Mouse (Mus musculus): ENCODE results near the gene Pdgfra. TPM values are rescaled to one million over a fixed set of nuclear protein-coding genes. Genes with fewer than 3 reads are reported as not detected.

The Pdgfra gene
- polyA plus RNA-seq, 1 experiment = 2.1 TPM

GRCm38 (mm10) chr5:75156554-75157036 is 4.5 kb downstream of the Pdgfra start:
- H3K27me3 ChIP-seq (ENCODE audit: control insufficient read depth, insufficient read depth, low read length, poor library complexity, severe bottlenecking) = peaks cover 20% of the 10 kb centered on the region
- H3K36me3 ChIP-seq (ENCODE audit: control insufficient read depth, insufficient read depth, low read length, poor library complexity, severe bottlenecking) = no peaks in the 10 kb centered on the region
- H3K4me1 ChIP-seq (ENCODE audit: control insufficient read depth, insufficient read depth, low read length) = no peaks in the 10 kb centered on the region
- no peak overlapping the region for H3K27ac ChIP-seq (ENCODE audit: insufficient read depth, low read length)
- H3K9ac ChIP-seq (ENCODE audit: low read depth, poor library complexity, severe bottlenecking) = peak overlapping the region; percentile 17; the same call in 1 of the 2 replicates
- H3K4me3 ChIP-seq (ENCODE audit: low read depth, low read length) = peak overlapping the region; percentile 58
- TF ChIP-seq EP300 (IDR thresholded peaks at IDR 0.05; ENCODE audit: insufficient read depth, low read depth, low read length) = no peak
- TF ChIP-seq CTCF (IDR thresholded peaks at IDR 0.05; ENCODE audit: low read depth, low read length) = no peak
- TF ChIP-seq POLR2A (IDR thresholded peaks at IDR 0.05; ENCODE audit: insufficient read depth, low read length) = no peak
- no peaks in the 10 kb centered on the region for H3K9me3 ChIP-seq (replicated peaks; ENCODE audit: control insufficient read depth, insufficient read depth, low read length, poor library complexity, severe bottlenecking)

- Histone ChIP-seq H3K27ac (ENCODE audit: insufficient read depth, low read length) (no peak overlapping the region), H3K9ac (ENCODE audit: low read depth, poor library complexity, severe bottlenecking) (no peak overlapping the region; the same call in 1 of the 2 replicates), H3K36me3 (ENCODE audit: control insufficient read depth, insufficient read depth, low read length, poor library complexity, severe bottlenecking) (no peaks in the 10 kb centered on the region), H3K4me1 (ENCODE audit: control insufficient read depth, insufficient read depth, low read length) (no peaks in the 10 kb centered on the region), H3K9me3 (replicated peaks; ENCODE audit: control insufficient read depth, insufficient read depth, low read length, poor library complexity, severe bottlenecking) (no peaks in the 10 kb centered on the region), H3K4me3 (ENCODE audit: low read depth, low read length) (peak overlapping the region; percentile 58), H3K27me3 (ENCODE audit: control insufficient read depth, insufficient read depth, low read length, poor library complexity, severe bottlenecking) (peaks cover 18% of the 10 kb centered on the region)
- TF ChIP-seq CTCF (IDR thresholded peaks at IDR 0.05; ENCODE audit: low read depth, low read length) (peak; percentile 36), POLR2A (IDR thresholded peaks at IDR 0.05; ENCODE audit: insufficient read depth, low read length) (no peak)
Measured at GRCm38 (mm10) chr5:75157038-75157437, 4.9 kb downstream of the Pdgfra start.

DNA sequence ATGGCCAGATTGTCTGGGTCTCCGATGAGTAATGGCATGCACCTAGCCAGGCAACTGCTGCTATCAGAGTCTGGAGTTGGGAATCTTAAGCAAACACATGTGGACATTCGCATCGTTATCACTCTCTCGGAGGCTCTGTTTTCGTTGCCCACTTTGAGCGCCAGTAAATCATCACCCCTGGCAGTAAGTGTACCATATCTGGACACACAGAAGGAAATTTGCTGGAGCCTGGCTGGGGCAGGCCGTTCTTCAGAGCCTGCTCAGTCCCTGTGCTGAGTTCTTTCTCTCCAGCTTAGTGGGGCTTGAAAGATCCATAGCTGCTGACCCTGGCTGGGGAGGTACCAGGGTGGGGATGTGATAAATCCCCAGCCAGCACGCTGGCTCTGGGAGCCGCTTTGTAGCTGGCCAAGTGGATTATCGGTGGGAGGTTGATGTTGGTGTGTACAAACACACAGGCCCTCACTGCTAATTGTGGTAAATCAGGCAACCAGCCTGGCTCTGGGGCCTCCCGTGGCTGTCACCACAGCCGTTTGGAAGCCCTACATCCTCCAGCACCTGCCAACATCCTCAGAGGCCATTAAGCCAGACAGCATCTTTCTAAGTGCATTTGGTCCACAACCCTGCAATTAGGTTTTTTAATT is 8.6 kb downstream of the Pdgfra start:
- H3K27ac ChIP-seq (ENCODE audit: insufficient read depth, low read length) = no peak overlapping the region
- H3K4me3 ChIP-seq (ENCODE audit: low read depth, low read length) = no peak overlapping the region
- no peaks in the 10 kb centered on the region for H3K27me3 ChIP-seq (ENCODE audit: control insufficient read depth, insufficient read depth, low read length, poor library complexity, severe bottlenecking)
- no peak for TF ChIP-seq CTCF (IDR thresholded peaks at IDR 0.05; ENCODE audit: low read depth, low read length)
- TF ChIP-seq EP300 (IDR thresholded peaks at IDR 0.05; ENCODE audit: insufficient read depth, low read depth, low read length) = no peak
- TF ChIP-seq POLR2A (IDR thresholded peaks at IDR 0.05; ENCODE audit: insufficient read depth, low read length) = no peak
- no peaks in the 10 kb centered on the region for H3K36me3 ChIP-seq (ENCODE audit: control insufficient read depth, insufficient read depth, low read length, poor library complexity, severe bottlenecking)
- no peaks in the 10 kb centered on the region for H3K4me1 ChIP-seq (ENCODE audit: control insufficient read depth, insufficient read depth, low read length)
- H3K9me3 ChIP-seq (replicated peaks; ENCODE audit: control insufficient read depth, insufficient read depth, low read length, poor library complexity, severe bottlenecking) = no peaks in the 10 kb centered on the region
- no peak overlapping the region for H3K9ac ChIP-seq (ENCODE audit: low read depth, poor library complexity, severe bottlenecking)

DNA sequence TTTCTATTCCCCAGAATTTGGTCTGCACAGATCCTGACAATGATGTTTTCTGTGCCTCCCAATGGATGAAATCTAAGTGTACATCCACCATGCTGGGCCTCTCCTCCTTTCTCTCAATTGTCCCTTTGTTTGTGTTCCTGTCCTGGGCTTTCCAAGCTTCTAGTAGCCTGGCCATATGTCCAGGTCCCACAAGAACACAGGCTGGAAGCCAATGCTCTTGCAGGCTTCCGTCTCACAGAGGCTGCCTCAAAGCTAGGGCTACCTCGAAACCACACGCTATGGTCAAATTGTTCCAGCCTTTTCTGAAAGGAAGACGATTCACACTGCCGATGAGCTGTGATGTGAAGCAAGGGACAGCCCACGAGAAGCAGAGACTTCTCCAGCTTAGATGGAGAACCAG is 9.5 kb downstream of the Pdgfra start:
- no peaks in the 10 kb centered on the region for H3K4me1 ChIP-seq (ENCODE audit: control insufficient read depth, insufficient read depth, low read length)
- no peaks in the 10 kb centered on the region for H3K9me3 ChIP-seq (replicated peaks; ENCODE audit: control insufficient read depth, insufficient read depth, low read length, poor library complexity, severe bottlenecking)
- H3K27me3 ChIP-seq (ENCODE audit: control insufficient read depth, insufficient read depth, low read length, poor library complexity, severe bottlenecking) = no peaks in the 10 kb centered on the region
- no peak overlapping the region for H3K9ac ChIP-seq (ENCODE audit: low read depth, poor library complexity, severe bottlenecking)
- no peak overlapping the region for H3K4me3 ChIP-seq (ENCODE audit: low read depth, low read length)
- no peak overlapping the region for H3K27ac ChIP-seq (ENCODE audit: insufficient read depth, low read length)
- no peak for TF ChIP-seq EP300 (IDR thresholded peaks at IDR 0.05; ENCODE audit: insufficient read depth, low read depth, low read length)
- no peak for TF ChIP-seq POLR2A (IDR thresholded peaks at IDR 0.05; ENCODE audit: insufficient read depth, low read length)
- TF ChIP-seq CTCF (IDR thresholded peaks at IDR 0.05; ENCODE audit: low read depth, low read length) = no peak
- no peaks in the 10 kb centered on the region for H3K36me3 ChIP-seq (ENCODE audit: control insufficient read depth, insufficient read depth, low read length, poor library complexity, severe bottlenecking)

- no peaks in the 10 kb centered on the region for H3K36me3 ChIP-seq (ENCODE audit: control insufficient read depth, insufficient read depth, low read length, poor library complexity, severe bottlenecking)
- no peaks in the 10 kb centered on the region for H3K9me3 ChIP-seq (replicated peaks; ENCODE audit: control insufficient read depth, insufficient read depth, low read length, poor library complexity, severe bottlenecking)
- H3K4me3 ChIP-seq (ENCODE audit: low read depth, low read length) = no peak overlapping the region
- TF ChIP-seq POLR2A (IDR thresholded peaks at IDR 0.05; ENCODE audit: insufficient read depth, low read length) (no peak), EP300 (IDR thresholded peaks at IDR 0.05; ENCODE audit: insufficient read depth, low read depth, low read length) (no peak), CTCF (IDR thresholded peaks at IDR 0.05; ENCODE audit: low read depth, low read length) (no peak)
- no peaks in the 10 kb centered on the region for H3K4me1 ChIP-seq (ENCODE audit: control insufficient read depth, insufficient read depth, low read length)
- no peak overlapping the region for H3K27ac ChIP-seq (ENCODE audit: insufficient read depth, low read length)
- H3K9ac ChIP-seq (ENCODE audit: low read depth, poor library complexity, severe bottlenecking) = no peak overlapping the region
- H3K27me3 ChIP-seq (ENCODE audit: control insufficient read depth, insufficient read depth, low read length, poor library complexity, severe bottlenecking) = no peaks in the 10 kb centered on the region; the same call in 1 of the 2 replicates
Measured at GRCm38 (mm10) chr5:75163289-75163951, 11.3 kb downstream of the Pdgfra start.

- no peaks in the 10 kb centered on the region for H3K9me3 ChIP-seq (replicated peaks; ENCODE audit: control insufficient read depth, insufficient read depth, low read length, poor library complexity, severe bottlenecking)
- H3K27ac ChIP-seq (ENCODE audit: insufficient read depth, low read length) = no peak overlapping the region
- H3K4me3 ChIP-seq (ENCODE audit: low read depth, low read length) = no peak overlapping the region
- TF ChIP-seq POLR2A (IDR thresholded peaks at IDR 0.05; ENCODE audit: insufficient read depth, low read length) (no peak), CTCF (IDR thresholded peaks at IDR 0.05; ENCODE audit: low read depth, low read length) (no peak), EP300 (IDR thresholded peaks at IDR 0.05; ENCODE audit: insufficient read depth, low read depth, low read length) (no peak)
- H3K36me3 ChIP-seq (ENCODE audit: control insufficient read depth, insufficient read depth, low read length, poor library complexity, severe bottlenecking) = no peaks in the 10 kb centered on the region
- no peak overlapping the region for H3K9ac ChIP-seq (ENCODE audit: low read depth, poor library complexity, severe bottlenecking)
- no peaks in the 10 kb centered on the region for H3K4me1 ChIP-seq (ENCODE audit: control insufficient read depth, insufficient read depth, low read length)
- no peaks in the 10 kb centered on the region; the same call in 1 of the 2 replicates for H3K27me3 ChIP-seq (ENCODE audit: control insufficient read depth, insufficient read depth, low read length, poor library complexity, severe bottlenecking)
Measured at GRCm38 (mm10) chr5:75164688-75165087, 12.6 kb downstream of the Pdgfra start.

Data from ES-Bruce4 (cell line).